Mouse (Mus musculus) heart, adult 2 months (tissue): ENCODE measurements around the gene Tuba1c. TPM values are rescaled to one million over a fixed set of nuclear protein-coding genes. Genes with fewer than 3 reads are reported as not detected.
A peak's percentile ranks its signal among the peaks of the same experiment; 100 is the strongest.

ENCODE experiments used
- DNase-seq, 2 experiments: peaks; one replicate each; pipeline ENCODE4 v3.0.0; 2021
- H3K27ac ChIP-seq: fragments of 200-600 bp; 2 replicates; pipeline ENCODE4 v1.8.1; 2022
- H3K27me3 ChIP-seq: fragments of 200-500 bp; 2 replicates; pipeline ENCODE4 v1.6.1; 2012; ENCODE audit warnings: mild to moderate bottlenecking, low read length, inconsistent platforms, mixed read lengths; ENCODE audit not compliant: control insufficient read depth, insufficient read depth
- H3K36me3 ChIP-seq: fragments of 200-500 bp; 2 replicates; pipeline ENCODE4 v1.6.1; 2012; ENCODE audit warnings: low read length, inconsistent platforms; ENCODE audit not compliant: control insufficient read depth, insufficient read depth
- H3K4me1 ChIP-seq: fragments of 200-500 bp; 2 replicates; pipeline ENCODE4 v1.6.1; 2011; ENCODE audit warnings: low read length; ENCODE audit not compliant: control insufficient read depth, insufficient read depth
- H3K4me3 ChIP-seq: fragments of 200-600 bp; 2 replicates; pipeline ENCODE4 v1.8.1; 2022
- H3K79me2 ChIP-seq: fragments of 200-500 bp; replicated peaks from 2 replicates; pipeline ENCODE4 v1.6.1; 2012; ENCODE audit warnings: mild to moderate bottlenecking, inconsistent platforms, low read length, moderate library complexity, mixed read lengths; ENCODE audit not compliant: control insufficient read depth, insufficient read depth
- H3K9ac ChIP-seq: fragments of 200-500 bp; 2 replicates; pipeline ENCODE4 v1.6.1; 2012; ENCODE audit warnings: low read depth, mild to moderate bottlenecking, control low read depth, inconsistent platforms, low read length, mixed read lengths
- CTCF ChIP-seq: fragments of 200-600 bp; IDR thresholded peaks from 2 replicates; pipeline ENCODE4 v1.8.1; 2022; ENCODE audit warnings: antibody characterized with exemption, mild to moderate bottlenecking, moderate library complexity
- EP300 ChIP-seq: fragments of 200-500 bp; IDR thresholded peaks from 2 replicates; pipeline ENCODE4 v1.6.1; 2011; ENCODE audit warnings: low read depth, low read length, control low read depth; ENCODE audit not compliant: insufficient read depth
- POLR2A ChIP-seq: fragments of 200-500 bp; IDR thresholded peaks from 2 replicates; pipeline ENCODE4 v1.6.1; 2011; ENCODE audit warnings: mild to moderate bottlenecking, low read depth, low read length, control low read depth; ENCODE audit not compliant: insufficient read depth
- WGBS: fragments of 180-500 bp; shearing (Covaris S2); methylation state at CpG from one replicate; pipeline ENCODE4 v1.1.7; 2018; 5-methylcytosine and 5-hydroxymethylcytosine counted together
- intact Hi-C: fragments of 180-260 bp; cut with DNase I; formaldehyde crosslinking; loops from one replicate; pipeline ENCODE4 v1.15.1; 2025
- polyA plus RNA-seq: library from polyadenylated mRNA; depleted of rRNA; stranded (reverse); fragments of >200 nt; gene quantifications from 2 replicates; pipeline ENCODE4 v1.2.3, GENCODE M21; 2012
- total RNA-seq, 2 experiments: library from RNA; stranded (reverse); gene quantifications; 2 replicates each; pipeline ENCODE4 v1.2.3; 2021

Gene Tuba1c
- total and polyA plus RNA-seq, 3 experiments, result 30.1 to 58.6 (median 39.0) TPM

- no peaks in the 10 kb centered on the region for H3K4me1 ChIP-seq
- H3K4me3 ChIP-seq, result peak overlapping the region; percentile 38
- H3K27me3 ChIP-seq, result peaks cover 21% of the 10 kb centered on the region
- H3K27ac ChIP-seq, result no peak overlapping the region
- intact Hi-C loops, result loop anchor here (10.0 kb wide), 1 partner anchor 209 kb away; no protein-coding TSS in a partner anchor
- DNase-seq, result peak; percentile 37 to 51
- WGBS, result 2% methylated on average over 37 of the region's 37 CpGs
- TF ChIP-seq POLR2A, result no peak
- TF ChIP-seq CTCF, result no peak
- no peak for TF ChIP-seq EP300
- H3K36me3 ChIP-seq, result no peaks in the 10 kb centered on the region
- peak overlapping the region; percentile 28 for H3K9ac ChIP-seq
- no peaks in the 10 kb centered on the region for H3K79me2 ChIP-seq
These were observed 25.8 kb downstream of the Tuba1c start for GRCm38 (mm10) chr15:99055511-99055961.

- Histone ChIP-seq H3K27me3 (peaks cover 21% of the 10 kb centered on the region), H3K27ac (no peak overlapping the region), H3K36me3 (no peaks in the 10 kb centered on the region), H3K4me3 (no peak overlapping the region), H3K79me2 (no peaks in the 10 kb centered on the region), H3K4me1 (no peaks in the 10 kb centered on the region), H3K9ac (no peak overlapping the region)
- TF ChIP-seq CTCF, result peak; percentile 77
- TF ChIP-seq POLR2A, result no peak
- TF ChIP-seq EP300, result no peak
- intact Hi-C loops, result loop anchor here (10.0 kb wide), 1 partner anchor 208 kb away; no protein-coding TSS in a partner anchor
- DNase-seq, result no peak
- 7% methylated on average over 14 of the region's 14 CpGs for WGBS
These were observed 26.6 kb downstream of the Tuba1c start for GRCm38 (mm10) chr15:99056332-99056731.

GRCm38 (mm10) chr15:99065557-99066165 lies 36.0 kb downstream of the Tuba1c start:
- 66% methylated on average over 12 of the region's 12 CpGs for WGBS
- TF ChIP-seq POLR2A (no peak), CTCF (no peak), EP300 (no peak)
- no peaks in the 10 kb centered on the region for H3K36me3 ChIP-seq
- no peak for DNase-seq
- no peak overlapping the region for H3K27ac ChIP-seq
- H3K4me1 ChIP-seq, result no peaks in the 10 kb centered on the region
- intact Hi-C loops, result no loop called here
- H3K79me2 ChIP-seq, result no peaks in the 10 kb centered on the region
- no peak overlapping the region for H3K4me3 ChIP-seq
- H3K27me3 ChIP-seq, result 0 out of 2 replicates have a peak, but pooled peaks cover 2% of the 10 kb centered on the region
- no peak overlapping the region for H3K9ac ChIP-seq

- H3K4me3 ChIP-seq, result no peak overlapping the region
- no peak overlapping the region for H3K27ac ChIP-seq
- DNase-seq, result no peak
- WGBS, result 88% methylated on average over 1 of the region's 1 CpGs
- H3K4me1 ChIP-seq, result peaks cover 2% of the 10 kb centered on the region
- intact Hi-C loops, result no loop called here
- H3K36me3 ChIP-seq, result no peaks in the 10 kb centered on the region
- H3K79me2 ChIP-seq, result no peaks in the 10 kb centered on the region
- no peaks in the 10 kb centered on the region for H3K27me3 ChIP-seq
- H3K9ac ChIP-seq, result no peak overlapping the region
- no peak for TF ChIP-seq POLR2A
- peak; percentile 32 for TF ChIP-seq CTCF
These were observed 42.3 kb downstream of the Tuba1c start for GRCm38 (mm10) chr15:99071988-99072387.

- no peak for TF ChIP-seq POLR2A
- no peak for TF ChIP-seq CTCF
- TF ChIP-seq EP300, result no peak
- peak within 1 kb of the TSS; percentile 86 for H3K27ac ChIP-seq
- H3K36me3 ChIP-seq, result no peaks in the 10 kb centered on the region
- DNase-seq, result no peak
- intact Hi-C loops, result no loop called here
- H3K4me1 ChIP-seq, result peaks cover 2% of the 10 kb centered on the region
- H3K9ac ChIP-seq, result peak within 1 kb of the TSS; percentile 64
- WGBS, result 13% methylated on average over 9 of the region's 9 CpGs
- no peaks in the 10 kb centered on the region for H3K27me3 ChIP-seq
- H3K79me2 ChIP-seq, result no peaks in the 10 kb centered on the region
- peak within 1 kb of the TSS; percentile 77 for H3K4me3 ChIP-seq
These were observed 44.4 kb downstream of the Tuba1c start, which contains the start of gene Troap for GRCm38 (mm10) chr15:99074019-99074599. Gene Troap, plus strand, starts transcription at chr15:99074575.
